Mouse (Mus musculus): ENCODE measurements at regions not wholly inside any gene's neighbourhood (a gene's known extent, or its start where the extent isn't known, plus 50 kb on each side); places are given as distances from the start of the nearest gene placed in this dataset.

- DNase-seq (ENCODE audit: low read depth, low spot score): no peak
Observed at GRCm38 (mm10) chr4:154726636-154727045, 59.0 kb upstream of the Actrt2 start.

GRCm38 (mm10) chr4:154727945-154728344, 60.3 kb upstream of the Actrt2 start:
- no peak for DNase-seq (ENCODE audit: low read depth, low spot score)

GRCm38 (mm10) chr4:154730646-154731045, 63.0 kb upstream of the Actrt2 start:
- no peak for DNase-seq (ENCODE audit: low read depth, low spot score)

GRCm38 (mm10) chr4:154731345-154731744, 63.7 kb upstream of the Actrt2 start:
- DNase-seq (ENCODE audit: low read depth, low spot score): no peak

- no peak for DNase-seq (ENCODE audit: low read depth, low spot score)
Observed at GRCm38 (mm10) chr4:154736071-154736470, 68.4 kb upstream of the Actrt2 start.

GRCm38 (mm10) chr4:154741123-154741890, 73.6 kb upstream of the Actrt2 start:
- DNase-seq (ENCODE audit: low read depth, low spot score): no peak

GRCm38 (mm10) chr4:154746323-154747005, 78.8 kb upstream of the Actrt2 start:
- no peak for DNase-seq (ENCODE audit: low read depth, low spot score)

GRCm38 (mm10) chr4:154747006-154747343, 79.3 kb upstream of the Actrt2 start:
- DNase-seq (ENCODE audit: low read depth, low spot score): no peak

GRCm38 (mm10) chr4:154749160-154749559, 81.5 kb upstream of the Actrt2 start:
- DNase-seq (ENCODE audit: low read depth, low spot score): peak; percentile 35

GRCm38 (mm10) chr4:154749996-154750395, 82.3 kb upstream of the Actrt2 start:
- DNase-seq (ENCODE audit: low read depth, low spot score): no peak

- DNase-seq (ENCODE audit: low read depth, low spot score): no peak
Observed at GRCm38 (mm10) chr4:154750440-154751107, 82.9 kb upstream of the Actrt2 start.

- no peak for DNase-seq (ENCODE audit: low read depth, low spot score)
Observed at GRCm38 (mm10) chr4:154754445-154754844, 82.8 kb upstream of the Ttc34 start.

- DNase-seq (ENCODE audit: low read depth, low spot score): no peak
Observed at GRCm38 (mm10) chr4:154756740-154757446, 80.4 kb upstream of the Ttc34 start.

- no peak for DNase-seq (ENCODE audit: low read depth, low spot score)
Observed at GRCm38 (mm10) chr4:154759881-154760280, 77.4 kb upstream of the Ttc34 start.

GRCm38 (mm10) chr4:154764238-154764637, 73.0 kb upstream of the Ttc34 start:
- DNase-seq (ENCODE audit: low read depth, low spot score): no peak

GRCm38 (mm10) chr4:154766158-154766557, 71.1 kb upstream of the Ttc34 start:
- DNase-seq (ENCODE audit: low read depth, low spot score): no peak

- no peak for DNase-seq (ENCODE audit: low read depth, low spot score)
Observed at GRCm38 (mm10) chr4:154771330-154772076, 65.8 kb upstream of the Ttc34 start.

- DNase-seq (ENCODE audit: low read depth, low spot score): no peak
Observed at GRCm38 (mm10) chr4:154772077-154772462, 65.2 kb upstream of the Ttc34 start.

GRCm38 (mm10) chr4:154773830-154774229, 63.4 kb upstream of the Ttc34 start:
- DNase-seq (ENCODE audit: low read depth, low spot score): no peak

GRCm38 (mm10) chr4:154774332-154774731, 62.9 kb upstream of the Ttc34 start:
- no peak for DNase-seq (ENCODE audit: low read depth, low spot score)

GRCm38 (mm10) chr4:154778818-154779217, 58.4 kb upstream of the Ttc34 start:
- peak; percentile 19 for DNase-seq (ENCODE audit: low read depth, low spot score)

Data from A20 (cell line).